Mouse (Mus musculus) thymus, postnatal 10 days (tissue): Measurements from ENCODE around the gene Cyct.

ENCODE experiments used
- DNase-seq, 2 experiments: peaks; one replicate each; pipeline ENCODE4 v3.0.0; 2021; ENCODE audit warnings: low spot score in 2 of 2

Gene Cyct

DNA sequence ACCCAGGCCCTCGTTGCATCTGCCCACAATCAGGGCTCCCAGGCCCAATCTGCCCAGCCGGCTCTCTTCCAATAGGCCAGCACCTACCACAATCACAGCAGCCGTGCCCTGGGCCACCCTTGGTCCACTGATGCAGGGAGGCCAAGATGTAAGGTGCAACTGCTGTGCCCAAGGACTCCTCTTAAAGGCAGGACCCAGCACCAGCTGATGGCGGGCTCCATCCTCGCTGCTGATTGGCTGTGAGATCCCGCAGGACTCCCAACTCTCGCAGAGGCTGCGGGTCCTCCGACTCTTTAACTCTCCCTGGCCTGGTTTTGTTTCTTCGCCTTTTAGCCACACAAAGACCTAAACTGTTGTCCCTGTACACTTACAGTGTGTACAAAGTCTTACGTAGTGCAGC lies at the start of gene Cyct:
TSS of gene Cyct (minus strand) at position 225 of the 400 bp plus-strand sequence.
- DNase-seq, result no peak

DNA sequence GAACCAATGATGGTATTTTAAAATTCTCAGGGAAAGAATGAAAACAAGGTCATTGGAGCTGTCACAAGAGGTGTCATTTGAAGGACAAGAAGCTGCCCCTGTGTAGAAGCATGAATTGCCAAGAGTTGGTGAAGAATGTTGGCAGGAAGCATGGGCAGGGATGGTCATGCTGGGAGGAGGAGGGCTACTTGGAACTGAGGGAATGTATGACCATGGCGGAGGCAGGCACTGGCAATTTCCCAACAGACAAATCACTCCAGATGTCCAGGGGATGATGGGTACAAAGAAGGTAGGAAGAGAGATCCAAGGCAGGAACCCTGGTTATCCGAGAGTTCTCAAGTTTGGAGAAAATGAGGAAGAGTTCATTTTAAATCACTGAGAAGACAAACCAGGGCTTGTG lies 49.7 kb upstream of the Cyct start:
- DNase-seq, result no peak

GRCm38 (mm10) chr2:76409526-76409925 lies 49.3 kb upstream of the Cyct start:
- no peak for DNase-seq

- no peak for DNase-seq
These were observed 46.7 kb upstream of the Cyct start for GRCm38 (mm10) chr2:76406937-76407441.

DNA sequence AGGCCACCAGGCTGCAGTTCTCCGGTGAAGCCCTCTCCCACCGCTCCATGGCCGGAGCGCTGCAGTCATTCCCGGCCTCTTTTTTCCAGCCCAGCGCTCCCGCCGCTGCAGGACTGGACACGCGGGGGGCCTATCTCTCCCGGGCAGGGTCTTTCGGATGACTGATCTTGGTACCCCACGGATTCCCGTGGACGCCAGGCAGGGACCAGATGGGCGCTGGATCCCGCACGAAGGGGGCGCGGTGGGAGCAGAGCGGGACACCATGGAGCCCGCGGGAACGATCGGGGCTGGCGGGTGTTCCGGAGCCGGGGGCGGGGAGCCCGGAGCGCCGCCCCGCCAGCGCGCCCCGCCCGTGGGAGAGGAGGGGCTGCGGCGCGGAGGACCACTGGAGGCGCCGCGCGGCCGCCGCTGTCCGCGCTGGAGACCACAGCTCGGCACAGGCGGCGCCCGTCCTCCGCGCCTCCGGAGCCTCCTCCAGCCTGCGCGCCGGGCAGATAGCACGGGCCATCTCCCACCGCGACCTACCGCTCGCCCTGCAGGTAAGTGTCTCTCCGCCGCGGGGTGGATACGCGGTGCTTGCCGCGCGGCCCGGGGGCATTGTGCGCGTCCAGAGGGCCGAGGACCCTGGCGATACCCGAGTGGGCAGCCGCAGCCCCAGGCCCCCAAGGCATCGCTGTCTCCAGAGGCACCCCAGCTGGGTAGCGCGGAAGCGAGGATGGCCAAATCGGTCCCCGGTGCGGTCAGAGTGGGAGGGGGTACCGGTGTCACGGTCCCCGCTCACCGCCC lies 46.1 kb upstream of the Cyct start, which contains the start of gene Osbpl6:
TSS of gene Osbpl6 (plus strand) at position 358 of the 786 bp plus-strand sequence.
- DNase-seq, result peak in 1 of 2 experiments; percentile 7

DNA sequence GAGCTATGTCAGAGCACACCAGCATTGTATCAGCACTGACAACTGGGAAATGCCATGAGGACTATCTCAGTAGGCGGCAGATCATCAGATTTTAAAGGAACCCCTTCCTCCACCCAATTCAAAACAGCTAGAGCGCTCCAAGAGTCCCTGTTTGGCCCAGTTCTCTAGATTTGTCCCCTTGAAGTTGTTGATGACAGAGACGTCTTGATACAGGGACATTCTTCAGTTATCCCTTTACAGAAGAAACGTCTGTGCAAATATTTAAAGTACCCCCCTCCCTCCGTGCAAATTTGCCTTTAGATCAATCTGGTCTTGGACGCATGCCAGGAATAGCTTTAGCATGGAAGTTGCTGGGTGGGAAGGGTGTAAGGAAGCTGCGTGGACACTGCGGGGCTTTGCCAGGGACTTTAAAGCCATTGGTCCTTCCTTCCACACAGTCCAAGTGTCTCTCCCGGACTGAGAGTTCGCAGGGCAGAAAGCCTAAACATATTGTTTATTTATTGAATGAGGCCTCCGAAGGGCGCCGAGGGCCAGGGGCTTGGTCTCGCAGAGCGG lies 45.4 kb upstream of the Cyct start:
- no peak for DNase-seq

DNA sequence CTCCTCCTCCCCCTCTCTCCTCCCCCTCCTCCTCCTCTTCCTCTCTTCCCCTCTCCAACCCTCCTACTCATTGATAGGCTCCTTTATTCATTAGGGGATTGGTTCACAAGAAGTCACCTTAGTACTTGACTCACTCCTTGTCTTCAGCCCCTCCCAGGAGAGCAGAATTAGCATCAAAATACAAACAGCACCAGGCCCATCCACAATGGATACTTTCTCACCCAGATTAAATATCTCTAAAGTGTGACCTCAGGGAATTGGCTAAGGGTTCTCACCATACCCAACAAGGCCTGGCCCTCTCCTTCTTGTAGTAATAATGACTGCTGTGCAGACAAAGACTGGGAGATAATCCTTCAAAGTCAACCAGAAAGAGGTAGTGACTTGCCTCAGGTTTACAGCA lies 39.9 kb upstream of the Cyct start:
- DNase-seq, result no peak

- no peak for DNase-seq
These were observed 26.3 kb upstream of the Cyct start for GRCm38 (mm10) chr2:76386531-76386930.

DNA sequence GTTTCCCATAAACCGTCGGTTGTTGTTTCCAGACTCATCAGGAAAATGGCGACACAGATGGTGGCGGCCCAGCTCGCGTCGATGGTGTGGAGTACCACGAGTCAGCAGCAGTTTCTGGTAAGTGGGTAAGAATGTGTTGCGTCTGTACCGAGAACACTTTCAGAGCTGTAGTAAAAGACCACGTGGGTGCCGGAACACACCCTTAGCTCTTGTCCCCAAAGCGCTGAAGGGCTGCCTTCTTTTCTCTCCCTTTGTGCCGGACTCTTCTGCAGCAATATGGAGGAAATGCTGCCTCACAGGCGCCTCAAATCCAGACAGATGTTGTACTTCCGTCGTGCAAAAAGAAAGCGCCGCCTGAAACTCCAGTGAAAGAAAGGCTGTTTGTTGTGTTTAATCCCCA lies 18.4 kb upstream of the Cyct start:
- DNase-seq, result no peak

- no peak for DNase-seq
These were observed 14.4 kb upstream of the Cyct start for GRCm38 (mm10) chr2:76374544-76375206.

DNA sequence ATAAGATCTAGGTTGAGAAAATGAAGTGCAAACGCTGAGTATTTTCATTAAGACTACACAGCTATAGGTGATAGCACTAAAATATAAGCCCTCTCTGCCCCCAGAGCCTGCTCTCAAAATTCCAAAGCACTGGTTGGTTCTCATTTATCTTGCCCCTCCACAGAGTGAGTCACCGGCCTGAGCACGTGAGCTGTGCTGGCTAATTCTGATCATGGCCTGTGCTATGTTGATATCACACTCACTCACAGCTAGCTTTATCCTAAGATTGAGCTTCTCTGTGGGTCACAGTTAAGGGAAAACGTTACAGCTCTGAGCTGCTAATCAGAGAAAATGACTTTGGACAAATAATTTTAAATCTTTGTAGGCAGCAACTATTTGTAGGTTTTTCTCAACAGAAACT lies 12.0 kb upstream of the Cyct start:
- no peak for DNase-seq

DNA sequence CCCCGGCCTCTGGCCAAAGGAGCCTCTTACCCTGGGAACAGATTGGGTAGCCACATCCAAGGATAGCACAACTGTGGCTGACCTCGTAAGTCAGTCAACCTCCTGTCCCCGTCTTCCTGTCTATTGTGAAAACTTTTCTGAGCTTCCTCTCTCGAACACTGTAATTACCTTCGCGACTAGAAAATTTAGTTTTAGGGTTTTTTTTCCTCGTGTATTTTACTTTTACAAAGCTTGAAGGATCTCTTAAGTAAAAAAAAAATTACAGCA lies 10.3 kb upstream of the Cyct start:
- no peak for DNase-seq

GRCm38 (mm10) chr2:76369821-76370655 lies 9.8 kb upstream of the Cyct start, which contains the start of gene Rbm45:
TSS of gene Rbm45 (plus strand) at chr2:76369984.
- peak; percentile 75 to 92 for DNase-seq

DNA sequence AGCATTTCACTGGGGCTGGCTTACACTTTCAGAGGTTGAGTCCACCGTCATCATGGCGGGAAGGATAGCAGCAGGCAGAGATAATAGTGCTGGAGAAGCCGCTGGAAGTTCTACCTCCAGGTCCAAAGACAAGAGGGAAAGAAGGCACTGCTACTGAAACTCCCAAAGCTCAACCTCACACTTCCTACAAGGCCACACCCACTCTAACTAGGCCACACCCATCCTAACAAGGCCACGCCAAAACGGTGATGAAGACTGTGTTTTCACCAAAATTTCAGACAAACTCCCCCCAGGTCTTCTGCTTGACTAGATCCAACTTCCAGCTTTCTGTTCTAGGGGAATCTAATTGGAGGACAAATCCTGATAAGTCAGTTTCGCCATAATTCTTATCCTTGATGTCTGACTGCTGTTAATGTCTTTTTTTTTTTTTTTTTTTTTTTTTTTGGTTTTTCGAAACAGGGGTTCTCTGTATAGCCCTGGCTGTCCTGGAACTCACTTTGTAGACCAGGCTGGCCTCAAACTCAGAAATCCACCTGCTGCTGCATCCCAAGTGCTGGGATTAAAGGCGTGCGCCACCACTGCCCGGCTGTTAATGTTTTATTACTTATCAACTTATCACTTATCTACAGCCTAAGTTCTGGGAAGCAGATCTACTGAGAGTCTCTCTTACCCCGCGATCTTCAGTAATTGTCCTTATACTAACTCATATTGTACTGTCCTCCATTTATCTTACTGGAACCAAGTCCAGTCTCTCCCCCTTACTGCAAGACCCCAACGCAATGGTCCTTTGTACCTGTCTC lies 8.8 kb upstream of the Cyct start:
- no peak for DNase-seq

GRCm38 (mm10) chr2:76367188-76367922 lies 7.1 kb upstream of the Cyct start:
- peak; percentile 45 to 85 for DNase-seq

DNA sequence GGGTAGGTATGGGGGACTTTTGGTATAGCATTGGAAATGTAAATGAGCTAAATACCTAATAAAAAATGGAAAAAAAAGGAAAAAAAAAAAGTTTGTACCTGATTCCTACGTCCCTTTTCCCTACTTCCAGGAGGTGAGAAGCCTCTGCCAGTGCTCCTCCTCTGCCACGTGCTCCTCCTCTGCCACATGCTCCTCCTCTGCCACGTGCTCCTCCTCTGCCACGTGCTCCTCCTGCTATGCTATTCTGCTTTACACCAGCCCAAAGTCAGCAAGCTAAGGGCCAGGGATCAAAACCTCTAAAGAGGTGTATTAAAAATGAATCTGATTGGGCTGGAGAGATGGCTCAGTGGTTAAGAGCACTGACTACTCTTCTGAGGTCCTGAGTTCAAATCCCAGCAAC lies 5.6 kb upstream of the Cyct start:
- no peak for DNase-seq

DNA sequence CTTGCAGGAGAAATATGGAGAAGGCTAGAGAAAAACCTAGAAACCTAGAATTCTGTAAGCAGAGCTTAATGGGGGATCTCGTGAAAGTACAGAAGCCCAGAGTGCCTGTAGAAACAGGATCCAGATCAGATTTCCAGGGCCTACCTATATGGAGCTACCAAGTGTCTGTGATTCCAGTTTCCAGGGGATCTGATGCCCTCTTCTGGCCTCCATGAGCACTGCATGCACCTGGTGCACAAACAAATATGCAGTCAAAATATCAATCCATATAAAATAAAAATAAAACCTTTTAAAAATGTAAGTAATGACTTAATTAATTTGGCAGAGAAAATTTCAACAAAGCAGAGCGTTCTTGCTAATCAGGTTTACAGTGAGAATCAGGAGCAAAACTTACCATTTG lies 1.9 kb upstream of the Cyct start:
- no peak for DNase-seq

- no peak for DNase-seq
These were observed 12.4 kb downstream of the Cyct start for GRCm38 (mm10) chr2:76347839-76348238.

DNA sequence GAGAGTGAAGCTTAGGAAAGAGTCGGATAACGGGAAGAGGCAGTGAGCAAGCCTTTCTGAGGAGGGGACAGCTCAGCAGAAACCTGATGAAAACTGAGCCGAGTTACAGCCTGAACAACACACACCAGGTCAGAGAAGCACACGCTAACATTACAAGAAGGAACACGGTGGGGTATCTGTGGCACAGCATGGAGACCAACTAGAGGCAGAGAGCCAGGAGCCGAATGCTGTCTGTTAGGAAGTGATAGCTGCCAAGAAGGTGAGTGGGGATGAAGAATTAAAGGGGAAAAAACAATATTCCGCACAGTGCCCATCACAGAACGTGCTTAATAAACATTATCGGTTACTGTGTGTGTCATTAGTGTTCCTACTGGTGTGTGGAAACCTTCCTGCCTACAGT lies 18.1 kb downstream of the Cyct start:
- no peak for DNase-seq
